Mouse (Mus musculus) liver, embryonic 14.5 days (tissue): ENCODE measurements around the gene Fndc1. TPM values are rescaled to one million over a fixed set of nuclear protein-coding genes. Genes with fewer than 3 reads are reported as not detected.

ENCODE experiments used
- ATAC-seq: fragments of 200-750 bp; cut with Nextera tagmentation; 2 replicates; pipeline ENCODE4 v1.8.0; 2017; ENCODE audit warnings: moderate number of reproducible peaks, mild to moderate bottlenecking, moderate library complexity; ENCODE audit not compliant: insufficient read depth
- DNase-seq, 3 experiments: peaks; one replicate each; pipeline ENCODE4 v3.0.0-alpha.2; 2012 to 2013; ENCODE audit warnings: low read depth in 3 of 3, low spot score in 3 of 3
- H3K27ac ChIP-seq: fragments of 300-500 bp; sonication (generic); 2 replicates; pipeline ENCODE4 v1.5.1; 2014; ENCODE audit warnings: moderate library complexity, mild to moderate bottlenecking, control low read depth, inconsistent platforms
- H3K27me3 ChIP-seq: fragments of 300-500 bp; sonication (generic); 2 replicates; pipeline ENCODE4 v1.6.1; 2014; ENCODE audit warnings: mild to moderate bottlenecking, low read length, moderate library complexity; ENCODE audit not compliant: control insufficient read depth, insufficient read depth
- H3K36me3 ChIP-seq: fragments of 300-500 bp; sonication (generic); replicated peaks from 2 replicates; pipeline ENCODE4 v1.6.1; 2014; ENCODE audit warnings: low read depth; ENCODE audit not compliant: control insufficient read depth, insufficient read depth
- H3K4me1 ChIP-seq, 2 experiments: fragments of 200-500 bp in 1 of 2; fragments of 300-500 bp in 1 of 2; sonication (generic) in 1 of 2; replicated peaks; 2 replicates each; pipeline ENCODE4 v1.6.1; 2012 to 2014; ENCODE audit warnings: antibody characterized with exemption in 1 of 2, inconsistent platforms in 1 of 2, low read length in 1 of 2; ENCODE audit not compliant: control insufficient read depth in 2 of 2, insufficient read depth in 2 of 2
- H3K4me2 ChIP-seq: fragments of 300-500 bp; sonication (generic); 2 replicates; pipeline ENCODE4 v1.6.1; 2014; ENCODE audit warnings: low read depth, mild to moderate bottlenecking, control low read depth, moderate library complexity
- H3K4me3 ChIP-seq, 2 experiments: fragments of 200-500 bp in 1 of 2; fragments of 300-500 bp in 1 of 2; sonication (generic) in 1 of 2; 2 replicates each; pipeline ENCODE4 v1.5.1; 2012 to 2014; ENCODE audit warnings: low read depth in 2 of 2, low read length in 2 of 2, mild to moderate bottlenecking in 2 of 2, control low read depth in 1 of 2, inconsistent platforms in 1 of 2, moderate library complexity in 1 of 2; ENCODE audit not compliant: insufficient read depth in 1 of 2
- H3K9ac ChIP-seq: fragments of 300-500 bp; sonication (generic); replicated peaks from 2 replicates; pipeline ENCODE4 v1.6.1; 2014; ENCODE audit warnings: mild to moderate bottlenecking, control low read depth, moderate library complexity
- H3K9me3 ChIP-seq: fragments of 300-500 bp; sonication (generic); 2 replicates; pipeline ENCODE4 v1.6.1; 2016; ENCODE audit warnings: low read length, mixed read lengths; ENCODE audit not compliant: control insufficient read depth
- CTCF ChIP-seq: IDR thresholded peaks from 2 replicates; pipeline ENCODE4 v1.5.1; 2016; ENCODE audit warnings: antibody characterized with exemption, low read depth, control low read depth
- EP300 ChIP-seq: IDR thresholded peaks from 2 replicates; pipeline ENCODE4 v1.6.1; 2016; ENCODE audit warnings: antibody characterized with exemption, low read depth
- WGBS: fragments of 180-500 bp; shearing (Covaris S2); extraction: QIAGEN DNeasy Blood & Tissue Kit; methylation state at CpG from one replicate; pipeline ENCODE4 v1.1.7; 2014; ENCODE audit not compliant: insufficient replicate concordance; 5-methylcytosine and 5-hydroxymethylcytosine counted together
- polyA plus RNA-seq, 2 experiments: library from polyadenylated mRNA; depleted of rRNA in 1 of 2; stranded (reverse) in 1 of 2; unstranded in 1 of 2; fragments of >200 nt; fragmentation: Nextera tagmentation in 1 of 2; extraction: Ambion mirVana in 1 of 2; gene quantifications; 2 replicates each; pipeline versions ENCODE4 v1.2.1 to v1.2.3; 2012 to 2014

Gene Fndc1
- polyA plus RNA-seq, 2 experiments = 0.10 to 0.18 TPM

- WGBS = 21% methylated on average over 4 of the region's 4 CpGs
- Histone ChIP-seq H3K27ac (no peak overlapping the region), H3K9ac (no peak overlapping the region), H3K9me3 (no peaks in the 10 kb centered on the region), H3K36me3 (no peaks in the 10 kb centered on the region), H3K4me1 (no peaks in the 10 kb centered on the region; a peak in 1 of 4 replicates), H3K27me3 (no peaks in the 10 kb centered on the region), H3K4me3 (no peak overlapping the region), H3K4me2 (no peak overlapping the region)
- DNase-seq = peak in 2 of 3 experiments; percentile 22 to 24
- no peak for TF ChIP-seq EP300
- peak; percentile 92 for TF ChIP-seq CTCF
- no peak for ATAC-seq
Measured at GRCm38 (mm10) chr17:7863745-7864144, 36.6 kb upstream of the Fndc1 start.

- DNase-seq (no peak), ATAC-seq (no peak)
- WGBS = 26% methylated on average over 8 of the region's 8 CpGs
- Histone ChIP-seq H3K4me1 (no peaks in the 10 kb centered on the region; a peak in 1 of 4 replicates), H3K27ac (no peak overlapping the region), H3K9me3 (no peaks in the 10 kb centered on the region), H3K36me3 (no peaks in the 10 kb centered on the region), H3K27me3 (no peaks in the 10 kb centered on the region), H3K4me2 (no peak overlapping the region), H3K4me3 (no peak overlapping the region), H3K9ac (no peak overlapping the region)
- TF ChIP-seq EP300 (no peak), CTCF (no peak)
Measured at GRCm38 (mm10) chr17:7860845-7861360, 33.8 kb upstream of the Fndc1 start.

GRCm38 (mm10) chr17:7857658-7858057, 30.6 kb upstream of the Fndc1 start:
- Histone ChIP-seq H3K4me1 (no peaks in the 10 kb centered on the region; a peak in 1 of 4 replicates), H3K9me3 (no peaks in the 10 kb centered on the region), H3K4me2 (no peak overlapping the region), H3K27ac (no peak overlapping the region), H3K4me3 (no peak overlapping the region), H3K27me3 (no peaks in the 10 kb centered on the region), H3K36me3 (no peaks in the 10 kb centered on the region), H3K9ac (no peak overlapping the region)
- 46% methylated on average over 5 of the region's 6 CpGs for WGBS
- no peak for ATAC-seq
- DNase-seq = no peak
- TF ChIP-seq EP300 = no peak
- no peak for TF ChIP-seq CTCF

GRCm38 (mm10) chr17:7855851-7856250, 28.7 kb upstream of the Fndc1 start:
- DNase-seq (no peak), ATAC-seq (no peak)
- no peaks in the 10 kb centered on the region for H3K9me3 ChIP-seq
- H3K4me2 ChIP-seq = no peak overlapping the region
- no peaks in the 10 kb centered on the region for H3K36me3 ChIP-seq
- WGBS = 52% methylated on average over 8 of the region's 8 CpGs
- H3K27ac ChIP-seq = no peak overlapping the region
- no peak overlapping the region for H3K9ac ChIP-seq
- no peak for TF ChIP-seq CTCF
- TF ChIP-seq EP300 = no peak
- H3K4me1 ChIP-seq = no peaks in the 10 kb centered on the region
- H3K27me3 ChIP-seq = no peaks in the 10 kb centered on the region
- no peak overlapping the region for H3K4me3 ChIP-seq

- H3K4me3 ChIP-seq = no peak overlapping the region
- ATAC-seq (no peak), DNase-seq (no peak)
- H3K36me3 ChIP-seq = no peaks in the 10 kb centered on the region
- H3K27me3 ChIP-seq = no peaks in the 10 kb centered on the region
- H3K9ac ChIP-seq = no peak overlapping the region
- 49% methylated on average over 4 of the region's 4 CpGs for WGBS
- H3K9me3 ChIP-seq = no peaks in the 10 kb centered on the region
- no peak overlapping the region for H3K27ac ChIP-seq
- H3K4me1 ChIP-seq = no peaks in the 10 kb centered on the region
- TF ChIP-seq CTCF (no peak), EP300 (no peak)
- H3K4me2 ChIP-seq = no peak overlapping the region
Measured at GRCm38 (mm10) chr17:7851979-7852378, 24.9 kb upstream of the Fndc1 start.
